Mouse (Mus musculus) megakaryocyte, adult 5-6 weeks (primary cell): ENCODE data around the gene Trak1. TPM values are rescaled to one million over a fixed set of nuclear protein-coding genes. Genes with fewer than 3 reads are reported as not detected.
A peak's percentile ranks its signal among the peaks of the same experiment; 100 is the strongest.

Experiments
- ATAC-seq: 2 replicates; pipeline ENCODE4 v1.8.0; 2016; ENCODE audit warnings: mild to moderate bottlenecking, inconsistent platforms; ENCODE audit not compliant: poor library complexity, severe bottlenecking
- total RNA-seq, 2 experiments: library from RNA; stranded (forward) in 1 of 2; stranded (reverse) in 1 of 2; fragments of 153-499, 151-499 nt in 1 of 2; fragments of 221-1000, 200-1000 nt in 1 of 2; gene quantifications; 2 replicates each; pipeline versions ENCODE4 v1.2.3 to v1.2.4; 2015 to 2017

The Trak1 gene
- total RNA-seq, 2 experiments from 2014 or later: 20.0 to 25.0 TPM

GRCm38 (mm10) chr9:121387539-121388272 is 90.4 kb downstream of the Trak1 start:
- ATAC-seq: no peak

- no peak for ATAC-seq
Measured at GRCm38 (mm10) chr9:121388273-121388931, 91.1 kb downstream of the Trak1 start.

- ATAC-seq: no peak
Measured at GRCm38 (mm10) chr9:121389258-121389657, 92.0 kb downstream of the Trak1 start.

DNA sequence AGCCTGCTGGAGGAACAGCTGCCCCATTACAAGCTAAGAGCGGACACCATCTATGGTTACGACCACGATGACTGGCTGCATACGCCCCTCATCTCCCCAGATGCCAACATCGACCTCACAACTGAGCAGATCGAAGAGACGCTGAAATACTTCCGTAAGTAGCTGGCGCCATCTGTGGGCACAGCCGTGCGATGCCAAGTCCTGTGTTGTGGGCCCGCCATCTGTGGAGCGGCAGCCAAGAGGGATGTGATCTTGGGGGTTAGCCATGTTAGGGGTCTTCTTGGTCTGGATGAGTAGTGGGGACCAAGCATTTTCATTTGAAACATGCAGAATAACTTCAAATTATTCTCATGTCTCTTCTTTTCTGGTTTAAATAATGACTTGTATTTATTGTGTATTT is 94.6 kb downstream of the Trak1 start:
- no peak for ATAC-seq

DNA sequence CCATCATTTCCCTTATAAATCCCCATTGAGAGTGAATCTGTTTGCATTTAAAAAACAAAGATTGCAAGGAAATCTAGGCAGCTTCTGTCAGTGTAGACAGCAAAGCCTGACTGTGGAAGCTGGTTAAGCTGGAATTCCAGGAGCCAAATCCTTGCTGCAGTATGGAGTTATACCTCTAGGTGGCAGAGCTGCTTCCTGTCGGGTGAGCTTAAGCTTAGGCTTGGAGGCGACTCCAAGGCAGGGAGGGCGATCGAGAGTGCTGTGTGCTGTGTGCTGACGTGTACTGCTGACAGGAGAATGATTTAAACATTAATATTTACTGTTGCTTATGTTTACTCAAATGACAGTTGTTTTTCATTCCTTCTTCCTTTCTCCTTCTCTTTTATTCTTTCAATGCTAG is 95.1 kb downstream of the Trak1 start:
- peak; percentile 61 for ATAC-seq

DNA sequence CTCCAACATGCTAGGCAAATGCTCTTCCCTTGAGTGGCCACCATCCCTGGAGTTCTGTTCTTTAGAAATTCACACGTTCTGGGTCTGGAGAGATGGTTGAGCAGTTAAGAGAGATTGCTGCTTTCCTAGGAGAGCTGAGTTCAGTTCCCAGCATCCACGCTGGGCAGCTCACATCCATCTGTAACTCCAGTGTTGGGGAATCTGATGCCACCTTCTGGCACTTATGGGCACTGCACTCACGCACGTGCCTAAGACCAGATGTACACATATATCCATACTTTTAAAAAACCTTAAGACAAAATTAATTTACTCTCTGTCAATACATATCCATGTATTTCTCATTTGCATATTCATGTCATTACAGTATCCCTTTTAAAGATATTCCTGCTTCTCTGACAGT is 95.8 kb downstream of the Trak1 start:
- peak; percentile 51 for ATAC-seq

- no peak for ATAC-seq
Measured at GRCm38 (mm10) chr9:121394882-121395281, 97.6 kb downstream of the Trak1 start.

GRCm38 (mm10) chr9:121395812-121396211 is 98.5 kb downstream of the Trak1 start:
- ATAC-seq: no peak

DNA sequence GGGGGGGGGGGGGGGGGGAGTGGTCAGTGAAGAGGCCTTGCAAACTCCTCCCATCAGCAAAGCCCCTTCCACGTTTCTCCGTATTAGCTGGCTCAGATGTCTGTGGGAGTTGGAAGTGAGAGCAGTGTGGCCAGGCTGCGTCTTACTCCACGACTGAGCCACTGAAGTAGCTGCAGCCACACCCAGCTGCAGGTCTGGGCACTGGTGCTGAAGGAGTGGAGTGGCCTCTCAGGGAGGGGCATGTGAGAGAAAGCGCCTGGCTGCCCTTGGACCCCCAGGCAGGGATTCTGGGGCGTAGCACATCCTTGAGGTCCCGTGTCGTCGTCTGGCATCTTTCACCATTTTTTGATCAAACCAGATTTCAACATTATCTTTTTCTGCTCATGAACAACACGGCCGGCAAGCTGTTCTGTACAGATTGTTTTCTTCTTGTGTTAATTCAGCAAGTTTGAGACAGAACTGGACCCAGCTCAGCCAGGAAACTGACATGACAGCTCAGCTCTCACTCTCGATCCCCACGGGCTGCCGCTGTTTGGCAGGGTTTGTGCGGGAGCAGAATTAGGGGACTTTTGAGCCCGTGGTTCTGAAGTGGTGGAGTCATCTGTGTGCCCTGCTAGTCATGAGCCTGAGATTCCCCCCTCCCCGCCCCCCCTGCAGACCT is 100.9 kb downstream of the Trak1 start:
- ATAC-seq: no peak

GRCm38 (mm10) chr9:121398761-121399160 is 101.5 kb downstream of the Trak1 start:
- no peak for ATAC-seq

GRCm38 (mm10) chr9:121400608-121401007 is 103.3 kb downstream of the Trak1 start:
- ATAC-seq: no peak

DNA sequence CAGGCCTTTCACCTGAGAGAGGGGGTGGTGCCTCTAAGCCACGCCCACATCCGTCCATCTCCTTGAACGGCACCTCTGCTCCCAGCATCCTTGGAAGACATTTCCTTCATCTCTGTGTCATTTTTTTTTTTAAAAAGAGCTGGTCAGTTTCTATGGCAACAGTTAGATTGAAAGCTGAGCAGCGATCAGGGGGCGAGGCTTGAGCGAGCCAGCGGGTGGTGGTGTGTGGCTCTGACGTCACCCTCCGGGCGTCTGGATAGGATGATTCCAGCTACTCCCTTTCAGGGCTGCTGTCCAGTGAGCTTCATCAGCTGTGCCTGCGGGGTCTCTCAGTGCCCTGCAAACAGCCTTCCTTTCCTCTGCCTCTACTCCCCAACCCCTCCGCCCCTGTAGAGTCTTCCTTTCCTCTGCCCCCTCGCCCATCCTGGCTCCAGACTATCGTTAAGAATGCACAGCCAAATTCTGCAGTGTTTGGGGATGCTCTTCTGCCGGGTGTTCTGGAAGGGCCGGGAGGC is 105.9 kb downstream of the Trak1 start:
- no peak for ATAC-seq

- no peak for ATAC-seq
Measured at GRCm38 (mm10) chr9:121403699-121404098, 106.4 kb downstream of the Trak1 start.

GRCm38 (mm10) chr9:121405088-121405681 is 107.9 kb downstream of the Trak1 start:
- no peak for ATAC-seq

- no peak for ATAC-seq
Measured at GRCm38 (mm10) chr9:121405792-121406191, 108.5 kb downstream of the Trak1 start.

GRCm38 (mm10) chr9:121414237-121414636 is 116.9 kb downstream of the Trak1 start:
- no peak for ATAC-seq

GRCm38 (mm10) chr9:121415626-121416241 is 118.4 kb downstream of the Trak1 start:
- ATAC-seq: no peak

DNA sequence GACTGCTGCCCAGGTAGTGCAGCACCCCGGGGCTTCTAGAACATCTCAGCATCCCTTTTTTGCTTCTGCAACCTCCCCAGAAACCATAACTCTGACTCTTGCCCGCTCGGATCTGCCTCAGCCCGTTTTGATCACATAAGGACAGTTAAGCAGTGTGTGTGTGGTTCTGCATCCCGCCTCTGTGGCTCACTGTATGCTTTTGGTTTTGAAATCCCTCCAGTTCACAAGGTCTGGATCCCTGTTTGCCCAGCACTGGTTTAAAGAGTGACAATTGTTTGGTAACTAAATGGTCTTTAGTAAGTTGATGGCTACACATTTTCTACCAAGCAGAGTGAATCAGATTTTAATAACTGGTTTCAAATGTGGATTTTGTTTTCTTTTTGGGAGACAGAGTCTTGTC is 119.2 kb downstream of the Trak1 start:
- ATAC-seq: no peak

DNA sequence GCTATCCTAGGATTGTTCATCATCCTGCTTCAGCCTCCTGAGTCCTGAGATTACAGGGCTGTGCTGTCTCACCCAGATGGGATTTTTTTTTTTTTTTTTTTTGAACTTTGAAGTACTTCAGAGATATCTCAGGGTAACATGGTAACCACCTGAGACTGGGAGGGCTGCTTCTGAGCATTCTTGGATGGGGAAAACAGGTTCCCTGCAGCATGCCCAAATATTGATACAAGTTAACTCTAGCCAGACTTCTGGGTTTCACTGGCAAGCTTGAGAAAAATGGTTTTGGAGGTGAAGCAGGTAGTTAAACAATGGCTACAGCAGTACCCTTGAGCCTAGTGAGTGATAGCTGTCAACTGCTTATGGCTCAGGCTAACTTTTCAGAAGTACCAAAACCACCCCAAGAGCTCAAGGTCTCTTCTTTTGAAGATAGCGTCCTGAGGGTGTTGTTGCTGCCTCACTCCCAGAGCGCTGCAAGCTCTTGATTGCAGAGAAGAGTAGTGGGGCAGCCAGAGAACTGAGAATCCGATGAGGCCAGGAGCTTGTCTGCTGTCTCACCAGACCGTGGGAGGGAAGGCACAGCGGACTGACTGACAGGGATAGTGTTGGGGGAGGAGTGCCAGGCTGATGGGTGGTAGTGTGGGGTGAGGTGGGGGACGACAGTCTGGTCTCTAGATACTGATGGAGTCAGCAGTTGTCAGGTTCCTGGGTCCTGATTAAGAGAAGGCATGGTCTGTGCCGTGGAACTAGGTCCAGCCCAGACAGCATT is 119.8 kb downstream of the Trak1 start:
- ATAC-seq: no peak

GRCm38 (mm10) chr9:121419011-121419410 is 121.7 kb downstream of the Trak1 start:
- ATAC-seq: no peak
